Mouse (Mus musculus): ENCODE data around the gene Slc25a33.

- TF ChIP-seq POLR2A (IDR thresholded peaks at IDR 0.05; ENCODE audit: insufficient read length, low read depth) (no peak), MYOG (IDR thresholded peaks at IDR 0.05; ENCODE audit: control insufficient read depth in 1 of 3, insufficient read depth in 1 of 3, insufficient read length in 2 of 3, low read depth in 2 of 3) (no peak), E2F4 (IDR thresholded peaks at IDR 0.05; ENCODE audit: insufficient read depth) (no peak), MYOD1 (IDR thresholded peaks at IDR 0.05; ENCODE audit: control insufficient read depth in 1 of 3, insufficient read length in 2 of 3, low read depth in 2 of 3) (no peak), TCF12 (IDR thresholded peaks at IDR 0.05; ENCODE audit: insufficient read depth, poor library complexity, severe bottlenecking) (no peak), MAX (IDR thresholded peaks at IDR 0.05; ENCODE audit: low read depth) (no peak), USF1 (IDR thresholded peaks at IDR 0.05; ENCODE audit: low read depth) (peak; percentile 16), POLR2AphosphoS2 (IDR thresholded peaks at IDR 0.05; ENCODE audit: insufficient read length, low read depth) (no peak), SRF (IDR thresholded peaks at IDR 0.05; ENCODE audit: control insufficient read depth, insufficient read length, low read depth) (no peak), CEBPB (IDR thresholded peaks at IDR 0.05; ENCODE audit: insufficient read depth, poor library complexity, severe bottlenecking) (no peak)
Observed at GRCm38 (mm10) chr4:149798684-149799309, 24.7 kb upstream of the Slc25a33 start.

Data from myocyte (in vitro differentiated cells).